Mouse (Mus musculus) T-helper 2 cell (primary cell): ENCODE data around the gene Elp4.

Experiments used
- in situ Hi-C: fragments of 300-600 bp; cut with MboI, MseI; formaldehyde crosslinking; loops from one replicate; pipeline ENCODE4 v1.15.1; 2025; ENCODE audit warnings: high pct_unique_total_duplicates

Gene Elp4

GRCm38 (mm10) chr2:105903896-105904756 lies at the start of gene Elp4, which contains the start of gene Immp1l:
Elp4 (minus strand) TSS chr2:105904564.
Immp1l (plus strand) TSS chr2:105904638.
- in situ Hi-C loops, result loop anchor here (10.0 kb wide), 1 partner anchor 229 kb away; no protein-coding TSS in a partner anchor

- in situ Hi-C loops, result no loop called here
Observed at GRCm38 (mm10) chr2:105953862-105954261, 49.5 kb upstream of the Elp4 start.

- in situ Hi-C loops, result no loop called here
Observed at GRCm38 (mm10) chr2:105951350-105951940, 47.1 kb upstream of the Elp4 start.

- in situ Hi-C loops, result no loop called here
Observed at GRCm38 (mm10) chr2:105950131-105950530, 45.8 kb upstream of the Elp4 start.

- in situ Hi-C loops, result no loop called here
Observed at GRCm38 (mm10) chr2:105917623-105918346, 13.4 kb upstream of the Elp4 start.

GRCm38 (mm10) chr2:105916671-105917070 lies 12.3 kb upstream of the Elp4 start:
- in situ Hi-C loops, result no loop called here

- in situ Hi-C loops, result no loop called here
Observed at GRCm38 (mm10) chr2:105913655-105914366, 9.4 kb upstream of the Elp4 start.

GRCm38 (mm10) chr2:105910611-105911010 lies 6.2 kb upstream of the Elp4 start:
- in situ Hi-C loops, result no loop called here

- in situ Hi-C loops, result loop anchor here (10.0 kb wide), 1 partner anchor 234 kb away; no protein-coding TSS in a partner anchor
Observed at GRCm38 (mm10) chr2:105908351-105908750, 4.0 kb upstream of the Elp4 start.

GRCm38 (mm10) chr2:105904757-105905146 lies 388 bp upstream of the Elp4 start:
- in situ Hi-C loops, result loop anchor here (10.0 kb wide), 1 partner anchor 230 kb away; no protein-coding TSS in a partner anchor

GRCm38 (mm10) chr2:105890816-105891215 lies 13.5 kb downstream of the Elp4 start:
- in situ Hi-C loops, result no loop called here

GRCm38 (mm10) chr2:105873403-105873802 lies 31.0 kb downstream of the Elp4 start:
- in situ Hi-C loops, result no loop called here

- in situ Hi-C loops, result no loop called here
Observed at GRCm38 (mm10) chr2:105854740-105855139, 49.6 kb downstream of the Elp4 start.

GRCm38 (mm10) chr2:105852971-105853370 lies 51.4 kb downstream of the Elp4 start:
- in situ Hi-C loops, result no loop called here

GRCm38 (mm10) chr2:105851714-105852293 lies 52.6 kb downstream of the Elp4 start:
- in situ Hi-C loops, result no loop called here

- in situ Hi-C loops, result no loop called here
Observed at GRCm38 (mm10) chr2:105843151-105843550, 61.2 kb downstream of the Elp4 start.

- in situ Hi-C loops, result no loop called here
Observed at GRCm38 (mm10) chr2:105817965-105818364, 86.4 kb downstream of the Elp4 start.

GRCm38 (mm10) chr2:105815170-105815569 lies 89.2 kb downstream of the Elp4 start:
- in situ Hi-C loops, result no loop called here

GRCm38 (mm10) chr2:105813041-105813440 lies 91.3 kb downstream of the Elp4 start:
- in situ Hi-C loops, result no loop called here

GRCm38 (mm10) chr2:105810286-105810685 lies 94.1 kb downstream of the Elp4 start:
- in situ Hi-C loops, result no loop called here

- in situ Hi-C loops, result no loop called here
Observed at GRCm38 (mm10) chr2:105806571-105806970, 97.8 kb downstream of the Elp4 start.
